Mouse (Mus musculus): Measurements from ENCODE around the gene Sytl1. TPM values are rescaled to one million over a fixed set of nuclear protein-coding genes. Genes with fewer than 3 reads are reported as not detected.

Gene Sytl1
- total RNA-seq, 2 experiments from 2014 or later = 0.58 to 0.59 TPM

DNA sequence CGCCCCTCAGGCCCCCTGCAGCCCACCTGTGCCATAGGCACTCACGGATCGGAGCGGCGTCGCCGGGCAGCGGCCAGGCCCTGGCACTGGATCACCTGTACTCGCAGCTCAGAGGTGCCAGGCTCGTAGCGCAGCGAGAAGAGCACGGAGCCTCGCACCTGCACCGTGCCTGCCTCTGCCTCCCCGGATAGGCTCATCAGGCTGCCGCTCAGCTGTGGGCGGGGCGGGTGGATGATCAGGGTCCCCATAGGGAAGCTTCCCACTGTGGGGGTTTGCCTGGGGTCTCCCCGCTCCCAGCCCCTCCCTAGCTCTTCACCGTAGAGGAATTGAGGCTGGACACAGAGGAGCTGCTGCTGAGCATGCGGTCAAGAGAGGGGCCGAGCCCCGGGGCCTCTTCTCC, 6.1 kb downstream of the Sytl1 start:
- intact Hi-C loops (cut with DNase I) = no loop called here
- no peak for DNase-seq (ENCODE audit: extremely low spot score in 1 of 2, low spot score in 2 of 2)

DNA sequence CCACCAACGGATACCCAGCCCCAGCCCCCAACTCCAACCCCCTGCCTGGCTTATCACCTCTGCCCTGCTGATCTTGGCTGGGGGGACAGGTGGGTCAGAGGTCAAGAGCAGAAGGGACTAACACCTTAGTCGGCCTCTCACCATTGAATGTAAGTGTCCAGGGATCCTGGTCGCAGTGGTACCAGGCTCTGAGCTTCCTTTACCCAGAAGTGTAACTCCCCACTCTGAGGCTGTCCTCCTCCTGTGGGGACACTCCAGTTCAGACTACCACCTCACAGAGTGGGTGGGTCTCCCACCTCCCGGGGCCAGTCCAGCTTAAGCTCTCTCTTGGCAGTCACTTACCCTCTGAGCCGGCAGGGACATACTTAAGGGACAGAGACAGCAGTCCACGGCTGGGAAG, 7.5 kb downstream of the Sytl1 start:
- DNase-seq (ENCODE audit: extremely low spot score in 1 of 2, low spot score in 2 of 2) = no peak
- intact Hi-C loops (cut with DNase I) = no loop called here

DNA sequence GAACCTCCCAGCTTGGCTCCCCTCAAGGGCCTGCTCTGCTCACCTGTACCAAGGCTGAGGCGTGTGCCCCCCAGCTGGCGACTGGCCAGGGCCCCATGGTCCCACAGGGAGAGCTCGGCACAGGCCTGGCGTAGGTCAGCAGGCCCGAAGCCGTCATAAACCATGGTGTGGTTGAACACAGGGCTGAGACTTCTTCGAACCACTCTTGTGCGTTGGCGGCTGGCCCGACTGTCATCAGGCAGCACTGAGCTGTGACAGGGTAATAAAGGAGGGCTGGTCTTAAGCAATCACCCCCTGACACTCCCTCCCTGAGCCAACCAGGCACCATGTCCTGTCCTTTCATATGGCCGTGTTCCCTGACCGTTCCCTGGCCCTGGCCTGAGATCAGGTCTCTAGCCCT, 9.5 kb downstream of the Sytl1 start:
- intact Hi-C loops (cut with DNase I) = no loop called here
- DNase-seq (ENCODE audit: extremely low spot score in 1 of 2, low spot score in 2 of 2) = no peak

DNA sequence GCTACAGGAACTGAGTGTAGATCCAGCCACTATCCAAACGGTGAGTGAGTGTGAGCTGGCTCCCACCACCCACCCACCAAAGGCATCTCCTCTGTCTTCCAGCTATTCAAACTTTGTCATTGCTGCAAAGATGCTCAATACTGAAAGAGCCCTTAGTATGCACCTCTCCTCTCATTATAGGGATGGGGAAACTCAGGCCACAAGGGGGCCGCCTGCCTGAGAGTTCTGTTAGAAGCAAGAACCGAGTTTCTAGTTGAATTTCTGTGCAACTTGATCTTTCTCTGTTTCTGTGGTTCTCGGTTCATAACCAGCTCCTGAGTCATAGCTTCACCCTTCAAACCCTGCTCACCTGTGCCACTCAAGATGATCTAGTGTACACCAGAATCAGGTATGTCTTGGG, 10.8 kb downstream of the Sytl1 start:
- intact Hi-C loops (cut with DNase I) = no loop called here

DNA sequence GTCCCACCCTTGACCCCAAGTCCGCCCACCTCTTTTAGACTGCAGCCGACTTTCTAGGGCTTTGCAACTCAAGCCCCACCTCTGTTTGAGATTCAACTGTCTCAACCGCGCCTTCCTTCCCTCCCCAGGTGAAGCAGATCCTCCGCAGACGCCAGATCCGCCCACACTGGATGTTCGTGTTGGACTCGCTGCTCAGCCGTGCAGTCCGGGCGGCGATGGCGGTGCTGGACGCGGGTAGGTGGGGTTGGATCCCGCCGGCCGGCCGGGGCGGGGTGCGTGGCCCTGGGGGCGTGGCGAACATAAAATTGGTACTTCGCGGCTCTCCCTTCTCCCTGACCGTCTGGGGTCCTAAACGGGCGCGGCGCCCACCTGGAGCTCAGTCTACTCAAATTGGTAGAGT, 11.7 kb downstream of the Sytl1 start:
- DNase-seq (ENCODE audit: extremely low spot score in 1 of 2, low spot score in 2 of 2) = peak in 1 of 2 experiments; percentile 49
- intact Hi-C loops (cut with DNase I) = no loop called here

More for the DNA sequence above, 10.8 kb downstream of the Sytl1 start:
- DNase-seq (ENCODE audit: extremely low spot score in 1 of 2, low spot score in 2 of 2) = no peak

DNA sequence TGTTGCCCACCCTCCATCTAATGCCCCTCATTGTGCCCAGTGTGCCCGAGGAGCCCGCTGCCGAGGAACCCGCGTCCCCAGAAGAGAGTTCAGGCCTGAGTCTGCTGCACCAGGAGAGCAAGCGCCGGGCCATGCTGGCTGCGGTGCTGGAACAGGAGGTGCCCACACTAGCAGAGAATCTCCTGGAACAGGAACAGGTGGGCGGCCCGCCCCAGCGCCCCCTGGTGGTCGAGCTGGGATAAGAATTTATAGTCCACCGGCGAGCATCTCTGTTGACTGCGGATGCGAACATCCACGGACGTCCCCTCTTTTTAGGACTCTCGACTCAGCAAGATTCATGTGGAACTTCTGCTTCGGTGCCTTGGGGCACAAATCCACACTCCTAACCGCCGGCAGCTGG, 12.3 kb downstream of the Sytl1 start:
- intact Hi-C loops (cut with DNase I) = no loop called here
- peak; percentile 53 to 82 for DNase-seq (ENCODE audit: extremely low spot score in 1 of 2, low spot score in 2 of 2)

DNA sequence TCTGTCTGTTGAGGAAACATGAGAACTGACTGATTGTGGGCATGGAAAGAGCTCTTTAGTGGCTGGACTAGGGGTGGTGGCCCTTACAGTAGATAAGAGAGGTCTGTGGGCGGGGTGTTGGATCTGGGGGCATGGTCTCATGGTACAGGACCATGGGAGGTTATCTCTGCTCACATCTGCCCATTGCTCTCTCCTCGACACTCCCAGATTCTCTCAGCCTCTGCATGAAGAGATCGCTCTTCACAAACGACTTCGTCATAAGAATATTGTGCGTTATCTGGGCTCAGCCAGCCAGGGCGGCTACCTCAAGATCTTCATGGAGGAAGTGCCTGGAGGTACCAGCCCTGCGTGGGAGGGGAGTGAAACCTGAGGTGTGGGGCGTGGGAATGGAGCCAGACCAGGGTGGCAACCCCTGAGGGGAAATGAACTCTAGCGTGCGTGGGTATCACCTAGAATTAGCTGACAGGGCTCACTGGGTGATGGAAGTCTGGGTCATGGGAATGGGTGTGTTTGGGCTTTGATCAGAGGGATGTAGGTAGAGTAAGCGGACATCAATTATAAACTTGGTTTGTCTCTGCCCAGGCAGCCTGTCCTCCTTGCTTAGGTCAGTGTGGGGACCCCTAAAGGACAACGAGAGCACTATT, 15.0 kb downstream of the Sytl1 start:
- intact Hi-C loops (cut with DNase I) = no loop called here
- no peak for DNase-seq (ENCODE audit: extremely low spot score in 1 of 2, low spot score in 2 of 2)

DNA sequence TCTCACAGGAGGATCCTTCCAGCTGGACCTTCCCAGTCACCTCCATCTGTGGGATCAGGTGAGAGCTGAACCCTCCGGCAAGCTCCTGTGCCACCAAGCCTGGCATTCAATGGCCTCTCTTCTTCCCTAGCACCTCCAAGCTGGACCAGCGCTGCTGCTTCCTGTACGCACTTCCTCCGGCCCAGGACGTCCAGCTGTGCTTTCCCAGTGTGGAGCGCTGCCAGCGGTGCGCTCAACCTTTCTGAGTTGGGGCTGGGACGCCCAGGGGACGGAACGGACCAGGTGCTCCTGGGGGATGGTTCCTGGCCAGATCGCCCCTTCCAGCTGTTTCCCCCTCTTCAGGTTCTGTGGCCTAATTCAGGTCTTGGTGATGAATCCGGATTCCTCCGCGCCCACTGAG, 15.8 kb downstream of the Sytl1 start:
- peak in 1 of 2 experiments; percentile 50 for DNase-seq (ENCODE audit: extremely low spot score in 1 of 2, low spot score in 2 of 2)
- intact Hi-C loops (cut with DNase I) = no loop called here

DNA sequence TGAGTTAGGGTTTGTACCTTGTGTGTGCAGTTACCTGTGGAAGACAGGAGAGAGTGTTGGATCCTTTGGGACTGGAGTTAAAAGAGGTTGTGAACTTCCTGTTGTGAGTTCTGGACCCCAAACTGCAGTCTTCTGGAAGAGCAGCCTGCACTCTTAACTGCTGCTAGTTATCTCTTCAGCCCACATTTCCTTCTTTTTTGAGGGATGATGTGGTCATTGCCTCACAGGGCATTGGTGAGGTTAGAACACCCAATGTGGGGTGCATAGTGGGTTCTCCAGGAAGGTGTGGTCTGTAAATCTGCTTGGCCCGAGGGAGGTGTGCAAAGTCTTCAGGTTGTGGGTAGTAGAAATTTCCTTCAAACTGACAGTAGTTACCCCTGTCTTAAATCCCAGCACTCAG, 18.6 kb downstream of the Sytl1 start:
- DNase-seq (ENCODE audit: extremely low spot score in 1 of 2, low spot score in 2 of 2) = no peak
- intact Hi-C loops (cut with DNase I) = no loop called here

DNA sequence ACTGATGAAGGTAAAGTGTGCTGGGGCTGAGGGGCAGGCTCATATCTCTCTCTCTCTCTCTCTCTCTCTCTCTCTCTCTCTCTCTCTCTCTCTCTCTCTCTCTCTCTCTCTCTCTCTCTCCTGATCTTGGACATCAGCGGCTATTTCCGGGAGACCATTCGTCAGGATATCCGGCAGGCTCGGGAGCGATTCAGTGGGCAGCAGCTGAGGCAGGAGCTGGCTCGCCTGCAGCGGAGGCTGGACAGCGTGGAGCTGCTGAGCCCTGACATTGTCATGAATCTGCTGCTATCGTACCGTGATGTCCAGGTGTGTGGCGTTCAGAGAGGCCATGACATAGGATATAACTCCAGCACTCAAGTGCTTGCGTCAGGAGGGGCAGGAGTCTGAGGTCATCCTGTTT, 19.4 kb downstream of the Sytl1 start:
- intact Hi-C loops (cut with DNase I) = no loop called here
- no peak for DNase-seq (ENCODE audit: extremely low spot score in 1 of 2, low spot score in 2 of 2)

DNA sequence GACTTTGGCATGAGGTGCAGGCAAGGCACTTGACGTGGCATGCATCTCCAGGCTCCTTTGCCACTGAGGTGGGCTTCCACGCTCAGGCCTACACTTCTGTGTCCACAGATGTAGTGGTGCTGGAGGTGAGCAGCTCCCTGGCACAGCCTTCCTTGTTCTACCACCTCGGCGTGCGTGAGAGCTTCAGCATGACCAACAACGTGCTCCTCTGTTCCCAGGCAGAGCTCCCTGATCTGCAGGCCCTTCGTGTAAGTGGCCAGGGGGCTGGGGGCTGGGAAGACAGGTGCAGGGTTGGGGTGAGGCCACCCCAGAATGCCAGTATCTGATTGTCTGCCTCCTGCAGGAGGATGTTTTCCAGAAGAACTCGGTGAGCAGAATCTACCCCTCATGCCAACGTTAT, 20.2 kb downstream of the Sytl1 start:
- intact Hi-C loops (cut with DNase I) = no loop called here
- no peak for DNase-seq (ENCODE audit: extremely low spot score in 1 of 2, low spot score in 2 of 2)

DNA sequence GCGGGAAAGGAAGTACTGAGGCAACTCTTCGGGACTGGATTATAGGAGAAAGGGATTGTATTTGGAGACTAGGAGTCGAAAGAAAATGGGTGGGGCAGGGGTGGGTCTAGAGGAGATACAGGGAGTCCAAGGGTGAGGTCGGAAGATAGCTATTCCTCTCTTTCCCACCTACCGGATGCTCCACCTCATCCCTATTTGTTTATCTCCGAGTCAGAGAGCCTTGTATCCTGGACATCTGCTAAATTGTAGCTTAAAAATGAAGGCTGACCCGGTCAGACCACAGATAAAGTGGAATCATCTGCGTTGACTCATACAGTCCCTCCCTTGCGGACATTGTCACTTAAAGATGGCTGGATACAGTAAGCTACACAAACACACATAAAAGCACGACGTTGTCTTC, 21.0 kb downstream of the Sytl1 start:
- intact Hi-C loops (cut with DNase I) = no loop called here
- no peak for DNase-seq (ENCODE audit: extremely low spot score in 1 of 2, low spot score in 2 of 2)

DNA sequence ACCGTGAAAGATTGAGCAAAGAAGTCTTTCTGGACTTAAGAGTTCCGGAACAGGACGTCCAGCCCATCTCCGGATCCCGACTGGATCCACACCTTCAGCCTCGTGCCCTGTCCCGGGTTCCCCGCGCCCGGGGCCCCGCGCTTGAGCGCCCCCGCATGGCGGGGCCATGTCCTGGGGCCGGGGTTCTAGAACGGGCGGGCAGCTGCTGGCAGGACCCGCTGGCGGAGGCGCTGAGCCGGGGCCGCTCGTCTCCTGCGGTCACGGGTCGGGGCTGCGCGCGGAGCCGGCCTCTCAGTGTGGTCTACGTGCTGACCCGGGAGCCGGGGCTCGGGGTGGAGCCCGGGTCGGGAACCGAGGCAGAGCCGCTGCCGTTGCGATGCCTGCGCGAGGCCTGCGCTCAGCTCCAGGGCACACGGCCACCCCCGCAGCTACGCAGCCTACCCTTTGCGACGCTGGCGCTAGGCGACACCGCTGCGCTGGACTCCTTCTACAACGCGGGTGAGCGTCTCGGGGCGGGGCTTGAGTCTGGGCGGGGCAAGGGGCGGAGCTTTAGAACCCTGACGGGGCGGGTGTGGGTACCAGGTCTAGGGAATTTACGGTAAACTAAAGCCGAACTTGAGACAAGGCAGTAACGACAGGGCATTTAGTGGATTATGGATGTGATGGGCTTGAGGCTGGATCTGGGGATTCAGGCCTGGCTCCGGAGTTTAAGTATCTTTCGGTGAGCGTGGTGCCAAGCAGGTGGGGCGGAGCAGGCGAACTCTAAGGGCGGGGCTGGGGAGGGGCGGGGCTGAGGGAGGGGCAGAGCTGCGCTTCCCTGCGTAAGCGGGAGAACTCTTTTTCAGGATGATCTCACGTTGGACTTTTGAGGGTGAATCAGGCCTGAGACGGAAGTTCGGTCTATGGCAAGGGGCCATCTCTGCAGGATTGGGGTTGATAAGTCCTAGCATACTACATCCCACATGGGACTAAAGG, 21.7 kb downstream of the Sytl1 start:
- DNase-seq (ENCODE audit: extremely low spot score in 1 of 2, low spot score in 2 of 2) = peak; percentile 70 to 91
- intact Hi-C loops (cut with DNase I) = no loop called here

DNA sequence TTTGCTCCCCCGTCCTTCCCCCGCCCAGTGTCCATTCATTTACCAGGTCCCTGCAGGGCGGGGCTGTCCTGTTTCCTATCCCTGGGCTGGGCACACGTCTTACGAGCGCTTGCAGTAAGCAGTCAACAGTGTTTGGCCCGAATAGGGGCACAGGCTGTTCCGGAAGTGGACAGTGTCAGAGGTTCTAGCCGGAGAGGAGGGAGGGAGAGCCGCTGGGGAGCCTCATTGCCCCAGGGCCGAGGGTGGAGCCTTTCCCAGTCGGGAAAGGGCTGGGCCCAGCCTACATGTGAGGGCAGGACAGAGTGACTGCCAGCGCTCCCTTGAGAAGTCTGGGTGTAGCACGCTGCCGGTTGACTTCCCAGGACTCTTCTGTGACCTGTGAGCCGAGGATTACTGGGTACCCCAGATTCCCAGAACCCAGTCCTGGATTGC, 22.4 kb downstream of the Sytl1 start, which contains the start of gene Map3k6:
TSS of gene Map3k6 (plus strand) at position 329 of the 432 bp plus-strand sequence.
- intact Hi-C loops (cut with DNase I) = no loop called here
- DNase-seq (ENCODE audit: extremely low spot score in 1 of 2, low spot score in 2 of 2) = peak in 1 of 2 experiments; percentile 82

DNA sequence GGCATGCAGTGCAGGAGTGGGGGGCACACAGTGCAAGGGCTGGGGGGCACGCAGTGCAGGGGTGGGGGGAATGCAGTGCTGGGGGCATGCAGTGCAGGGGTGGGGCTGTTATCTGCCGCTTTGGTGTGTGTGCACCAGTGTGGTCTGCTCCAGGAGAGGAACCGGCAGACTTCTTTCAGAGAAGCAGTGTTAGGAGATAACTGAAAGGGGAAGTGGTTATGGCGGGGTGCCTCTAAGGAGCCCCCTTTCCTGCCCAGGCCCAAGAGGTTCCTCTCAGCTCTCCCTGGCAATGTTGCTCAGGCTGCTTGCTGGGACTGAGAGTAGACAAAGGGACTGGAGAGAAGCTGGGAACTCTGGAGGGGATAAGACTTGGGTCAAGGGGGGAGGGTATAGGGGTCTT, 25.0 kb downstream of the Sytl1 start:
- DNase-seq (ENCODE audit: extremely low spot score in 1 of 2, low spot score in 2 of 2) = no peak

DNA sequence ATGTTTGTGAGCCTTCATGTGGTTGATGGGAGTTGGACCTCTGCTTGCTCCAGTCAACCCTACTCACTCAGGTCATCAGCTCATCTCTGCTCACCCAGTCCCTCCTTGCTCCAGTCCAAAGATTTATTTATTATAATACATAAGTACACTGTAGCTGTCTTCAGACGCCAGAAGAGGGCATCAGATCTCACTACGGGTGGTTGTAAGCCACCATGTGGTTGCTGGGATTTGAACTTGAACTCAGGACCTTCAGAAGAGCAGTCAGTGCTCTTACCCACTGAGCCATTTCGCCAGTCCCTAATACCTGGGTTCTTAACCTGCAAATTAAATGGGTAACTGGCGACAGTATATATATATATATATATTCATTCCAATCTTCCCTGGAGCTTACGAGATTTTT, 27.5 kb downstream of the Sytl1 start:
- no peak for DNase-seq (ENCODE audit: extremely low spot score in 1 of 2, low spot score in 2 of 2)
- intact Hi-C loops (cut with DNase I) = no loop called here

More for the DNA sequence above, 25.0 kb downstream of the Sytl1 start:
- intact Hi-C loops (cut with DNase I) = no loop called here

DNA sequence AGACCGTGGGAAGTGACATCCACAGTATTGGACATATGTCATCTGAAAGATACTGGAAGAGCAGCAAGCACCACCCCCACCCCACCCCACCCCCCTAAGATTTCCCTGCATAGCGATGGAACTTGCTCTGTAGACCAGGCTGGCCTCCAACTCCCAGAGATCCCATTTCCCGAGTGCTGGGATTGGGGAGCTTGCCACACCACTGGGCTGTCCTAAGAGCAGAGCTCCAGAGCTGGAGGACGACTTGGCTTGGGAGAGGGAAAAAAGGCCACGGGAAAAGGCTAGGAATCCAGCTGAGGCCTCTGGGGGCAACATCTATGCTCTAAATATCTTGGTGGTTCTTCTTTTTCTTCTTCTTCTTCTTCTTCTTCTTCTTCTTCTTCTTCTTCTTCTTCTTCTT, 28.1 kb downstream of the Sytl1 start:
- intact Hi-C loops (cut with DNase I) = no loop called here
- no peak for DNase-seq (ENCODE audit: extremely low spot score in 1 of 2, low spot score in 2 of 2)

DNA sequence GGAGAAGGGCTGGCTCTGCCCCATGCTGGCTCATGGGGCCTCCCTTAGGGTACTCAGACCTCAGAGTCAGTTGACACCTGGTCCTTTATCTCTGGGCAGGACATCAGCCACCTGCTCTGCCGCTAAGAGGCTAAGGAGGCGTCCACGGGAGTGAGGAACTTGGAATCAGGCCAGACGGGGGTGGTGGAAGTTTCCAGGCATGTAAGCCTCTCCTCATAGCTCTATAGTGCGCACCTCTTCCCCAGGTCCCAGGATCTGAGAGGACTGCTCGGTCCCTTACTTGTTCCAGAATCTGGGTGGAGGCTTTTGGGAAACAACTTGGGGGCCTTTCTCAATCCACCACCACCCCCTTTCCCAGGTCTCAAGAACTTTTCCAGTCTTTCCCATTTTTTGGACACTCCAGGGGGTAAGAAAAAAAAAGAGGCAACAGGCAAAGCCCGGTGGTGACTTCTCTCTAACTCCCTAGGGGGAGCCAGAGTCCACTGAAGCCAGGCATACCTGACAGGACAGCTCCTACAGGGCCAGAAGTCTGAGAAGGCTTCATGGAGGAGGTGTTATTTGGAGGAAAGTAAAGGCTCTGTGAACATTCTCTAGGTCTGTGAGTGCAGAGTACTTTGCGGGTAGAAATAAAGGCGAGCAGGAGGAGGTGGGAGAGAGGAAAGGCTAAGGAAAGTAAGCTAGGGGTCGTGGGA, 29.5 kb downstream of the Sytl1 start:
- intact Hi-C loops (cut with DNase I) = no loop called here
- no peak for DNase-seq (ENCODE audit: extremely low spot score in 1 of 2, low spot score in 2 of 2)

DNA sequence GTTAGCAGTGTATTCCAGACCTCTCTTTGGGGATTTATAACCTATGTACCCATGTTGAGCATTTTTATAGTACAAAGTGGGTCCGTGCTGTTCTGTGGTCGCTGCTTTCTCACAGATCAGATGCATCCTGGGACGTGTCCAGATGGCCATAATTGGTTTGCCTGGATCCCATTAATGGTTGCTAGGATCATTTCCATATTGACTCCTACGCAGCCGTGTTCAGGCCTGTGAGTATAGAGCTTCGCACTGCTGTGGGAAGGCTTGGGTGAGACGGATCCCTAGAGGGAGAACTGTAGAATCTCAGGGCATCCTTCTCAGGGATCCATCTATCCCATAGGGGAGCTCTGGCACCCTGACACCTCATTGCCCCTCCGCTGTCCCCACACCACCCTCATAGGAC, 33.3 kb downstream of the Sytl1 start:
- no peak for DNase-seq (ENCODE audit: extremely low spot score in 1 of 2, low spot score in 2 of 2)
- intact Hi-C loops (cut with DNase I) = no loop called here

DNA sequence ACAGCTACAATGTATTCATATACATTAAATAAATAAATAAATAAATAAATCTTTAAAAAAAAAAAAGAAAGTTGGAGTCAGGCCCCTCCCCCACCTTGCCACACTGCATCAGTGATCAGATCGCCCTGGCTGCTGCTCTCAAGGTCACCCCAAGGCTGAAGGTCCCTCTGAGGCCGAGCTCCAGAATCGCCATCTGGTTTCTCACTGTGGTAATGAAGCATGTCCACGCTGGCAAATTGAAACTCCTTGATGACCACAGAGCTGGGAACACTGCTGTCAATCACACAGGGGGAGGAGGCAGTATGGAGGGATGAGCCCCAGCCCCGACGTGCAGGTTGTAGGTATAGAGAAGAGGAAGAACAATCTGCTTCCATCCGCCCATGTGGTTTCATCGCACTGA, 35.3 kb downstream of the Sytl1 start:
- intact Hi-C loops (cut with DNase I) = no loop called here
- DNase-seq (ENCODE audit: extremely low spot score in 1 of 2, low spot score in 2 of 2) = no peak

Data from left cerebral cortex, postnatal 10 days (tissue).